Mouse (Mus musculus): ENCODE measurements around the gene Slc35e4. TPM values are rescaled to one million over a fixed set of nuclear protein-coding genes. Genes with fewer than 3 reads are reported as not detected.

Slc35e4 gene
- polyA plus RNA-seq, 1 experiment from 2014 or later: 10.3 TPM

GRCm38 (mm10) chr11:3859778-3860177 lies 54.7 kb downstream of the Slc35e4 start:
- Histone ChIP-seq H3K4me3 (replicated peaks) (no peak overlapping the region), H3K36me3 (no peaks in the 10 kb centered on the region), H3K4me1 (replicated peaks) (peaks cover 15% of the 10 kb centered on the region), H3K4me2 (replicated peaks) (no peak overlapping the region), H3K9ac (replicated peaks) (no peak overlapping the region), H3K27me3 (peaks cover 22% of the 10 kb centered on the region), H3K9me3 (no peaks in the 10 kb centered on the region), H3K27ac (no peak overlapping the region)
- ATAC-seq: no peak
- 91% methylated on average over 4 of the region's 4 CpGs for WGBS

- H3K9ac ChIP-seq (replicated peaks): no peak overlapping the region
- H3K4me1 ChIP-seq (replicated peaks): peaks cover under 1% of the 10 kb centered on the region; the same call in 1 of the 2 replicates
- H3K27me3 ChIP-seq: peaks cover 12% of the 10 kb centered on the region
- H3K27ac ChIP-seq: no peak overlapping the region
- H3K4me3 ChIP-seq (replicated peaks): no peak overlapping the region
- no peak overlapping the region for H3K4me2 ChIP-seq (replicated peaks)
- H3K36me3 ChIP-seq: no peaks in the 10 kb centered on the region
- H3K9me3 ChIP-seq: no peaks in the 10 kb centered on the region
- ATAC-seq: no peak
- 84% methylated on average over 5 of the region's 5 CpGs for WGBS
Measured at GRCm38 (mm10) chr11:3857902-3858301, 56.6 kb downstream of the Slc35e4 start.

Other genes starting within 250 kb of the Slc35e4 start
- 12.7 and 14.9 TPM in 2 replicates for gene Osbp2, start 50.8 kb downstream of the Slc35e4 start, polyA plus RNA-seq (2015; fragmentation: Nextera tagmentation; extraction: Ambion mirVana)
- gene 4921536K21Rik, start 19.6 kb downstream of the Slc35e4 start, polyA plus RNA-seq (2015; fragmentation: Nextera tagmentation; extraction: Ambion mirVana): 0.54 and 0.67 TPM in 2 replicates
- 39.2 and 39.8 TPM in 2 replicates for gene Dusp18, start 19.4 kb downstream of the Slc35e4 start, polyA plus RNA-seq (2015; fragmentation: Nextera tagmentation; extraction: Ambion mirVana)
- 16.6 and 20.3 TPM in 2 replicates for gene Tcn2, start 17.5 kb upstream of the Slc35e4 start, polyA plus RNA-seq (2015; fragmentation: Nextera tagmentation; extraction: Ambion mirVana)
- gene Pes1, start 49.3 kb upstream of the Slc35e4 start, polyA plus RNA-seq (2015; fragmentation: Nextera tagmentation; extraction: Ambion mirVana): 67.5 and 70.2 TPM in 2 replicates
- gene 4930556J24Rik, start 62.1 kb upstream of the Slc35e4 start, polyA plus RNA-seq (2015; fragmentation: Nextera tagmentation; extraction: Ambion mirVana): 0.13 TPM in 1 of 2 replicates, not detected in the other
- 1.4 and 1.5 TPM in 2 replicates for gene Gal3st1, start 69.0 kb upstream of the Slc35e4 start, polyA plus RNA-seq (2015; fragmentation: Nextera tagmentation; extraction: Ambion mirVana)
- not detected in 2 replicates for gene Sec14l4, start 116.8 kb upstream of the Slc35e4 start, polyA plus RNA-seq (2015; fragmentation: Nextera tagmentation; extraction: Ambion mirVana)
- 0.26 TPM in 1 of 2 replicates, not detected in the other for gene Sec14l3, start 150.2 kb upstream of the Slc35e4 start, polyA plus RNA-seq (2015; fragmentation: Nextera tagmentation; extraction: Ambion mirVana)
- 4.9 and 6.6 TPM in 2 replicates for gene Mtfp1, start 180.8 kb upstream of the Slc35e4 start, polyA plus RNA-seq (2015; fragmentation: Nextera tagmentation; extraction: Ambion mirVana)
- 2.3 and 3.2 TPM in 2 replicates for gene Sec14l2, start 208.8 kb upstream of the Slc35e4 start, polyA plus RNA-seq (2015; fragmentation: Nextera tagmentation; extraction: Ambion mirVana)
- gene Rnf215, start 220.5 kb upstream of the Slc35e4 start, polyA plus RNA-seq (2015; fragmentation: Nextera tagmentation; extraction: Ambion mirVana): 43.9 and 45.9 TPM in 2 replicates
- gene Ccdc157, start 245.6 kb upstream of the Slc35e4 start, polyA plus RNA-seq (2015; fragmentation: Nextera tagmentation; extraction: Ambion mirVana): 6.8 and 8.1 TPM in 2 replicates
- gene Sf3a1, start 245.7 kb upstream of the Slc35e4 start, polyA plus RNA-seq (2015; fragmentation: Nextera tagmentation; extraction: Ambion mirVana): 65.8 and 66.7 TPM in 2 replicates

Measured in midbrain, embryonic 13.5 days (tissue).